12 mouse cellular contexts compared by ENCODE assay signal in genomic region chr6:136465021-136465420, GRCm38 (mm10). TPM values are rescaled to one million over a fixed set of nuclear protein-coding genes. Genes with fewer than 3 reads are reported as not detected.
A peak's percentile ranks its signal among the peaks of the same experiment; 100 is the strongest.
DNase-seq lines count a peak whose midpoint lies in the region; ATAC-seq and TF ChIP-seq lines count a peak whose summit lies in the region.
"Had no signal": no experiment of that assay in that cellular context is flagged by ENCODE, and none has a peak within 500 bp of the region (broad histone marks: within the 10 kb centered on the region; RNA-seq: fewer than 3 reads in every experiment).

No protein-coding gene starts in this region.

- peak; percentile 47 for DNase-seq in CD4-positive, CD25-positive, alpha-beta regulatory T cell, adult 2 months (ENCODE audit: low read depth, low spot score)
- no peak for DNase-seq in thymus, adult 2 months
- DNase-seq in thymus, postnatal 25 days: no peak
- DNase-seq in kidney, postnatal 4 days: peak; percentile 22 to 44
- DNase-seq in layer of hippocampus, adult 11-12 months (ENCODE audit: low spot score): no peak
- DNase-seq in left cerebral cortex, adult 9 months (ENCODE audit: low spot score in 2 of 2): no peak
- DNase-seq: embryo, embryonic 11 days had no signal

- 87% methylated on average over 8 of the region's 8 CpGs for WGBS in thymus, adult 2 months

- H3K4me1 ChIP-seq in thymus, adult 2 months (replicated peaks; ENCODE audit: control insufficient read depth, insufficient read depth, low read length): peaks cover 37% of the 10 kb centered on the region

- H3K27me3 ChIP-seq in thymus, adult 2 months (ENCODE audit: control insufficient read depth, insufficient read depth, low read length): no peaks in the 10 kb centered on the region

- TF ChIP-seq CTCF in thymus, adult 2 months (IDR thresholded peaks at IDR 0.05; ENCODE audit: borderline replicate concordance, control insufficient read depth, extremely low read depth, insufficient read depth, low read length, poor library complexity): no peak

- no peak for ATAC-seq in CD4-positive, CD25-positive, alpha-beta regulatory T cell, adult 4 months
- ATAC-seq in erythroid progenitor cell, adult 5-6 weeks (replicated peaks; ENCODE audit: low FRiP score, poor library complexity, severe bottlenecking): no peak

- TF ChIP-seq POLR2A in thymus, adult 2 months (IDR thresholded peaks at IDR 0.05; ENCODE audit: control insufficient read depth, extremely low read depth, insufficient read depth, low read length, poor library complexity): no peak

- no peaks in the 10 kb centered on the region for H3K36me3 ChIP-seq in thymus, adult 2 months (ENCODE audit: control insufficient read depth, insufficient read depth, low read length)

- H3K27ac ChIP-seq in thymus, adult 2 months (ENCODE audit: control insufficient read depth, insufficient read depth, low read length): peak overlapping the region; percentile 39

- H3K4me3 ChIP-seq in thymus, adult 2 months (ENCODE audit: control insufficient read depth, insufficient read depth, low read length): no peak overlapping the region

RNA-seq across cellular contexts. Expression of gene Atf7ip, which starts 40.9 kb away (rescaled TPM):
- polyA plus RNA-seq in CD4-positive, CD25-positive, alpha-beta regulatory T cell, adult 4 months (2017; shearing (Covaris generic)): 100 to 1,000 TPM in 1 of 2 experiments, 10 to 100 TPM in 1; 96.5 to 115 TPM
- 65.1 and 79.5 TPM in 2 replicates for polyA plus RNA-seq in thymus, adult 2 months (2012; rRNA removed)
- total RNA-seq in erythroid progenitor cell, adult 5-6 weeks (2015; ENCODE audit: low replicate concordance): 260 and 305 TPM in 2 replicates
- 311 and 332 TPM in 2 replicates for total RNA-seq in erythroid progenitor cell, adult 5-6 weeks (2017; ENCODE audit: low replicate concordance)

RNA-seq across cellular contexts. Expression of gene E330021D16Rik, which starts 49.7 kb away (rescaled TPM):
- polyA plus RNA-seq in CD4-positive, CD25-positive, alpha-beta regulatory T cell, adult 4 months (2017; shearing (Covaris generic)): 1 to 10 TPM; 1.1 to 1.7 TPM
- 0.12 and 0.14 TPM in 2 replicates for polyA plus RNA-seq in thymus, adult 2 months (2012; rRNA removed)
- not detected in 2 replicates for total RNA-seq in erythroid progenitor cell, adult 5-6 weeks (2015; ENCODE audit: low replicate concordance)
- total RNA-seq in erythroid progenitor cell, adult 5-6 weeks (2017; ENCODE audit: low replicate concordance): not detected in 2 replicates
- total RNA-seq: megakaryocyte, adult 5-6 weeks had no signal
- polyA plus RNA-seq: gonadal fat pad, adult 2 months; large intestine, adult 2 months had no signal

Comparison
In these comparisons a context has a peak if more than half of its experiments do, and no peak if none do; other contexts are left out.
1. DNase-seq: peak in CD4-positive, CD25-positive, alpha-beta regulatory T cell, adult 2 months (single experiment) and kidney, postnatal 4 days (2 of 2); none in thymus, adult 2 months (single experiment), thymus, postnatal 25 days (single experiment), layer of hippocampus, adult 11-12 months (single experiment) and left cerebral cortex, adult 9 months (0 of 2).